Mouse (Mus musculus) forebrain, embryonic 15.5 days (tissue): ENCODE results near the gene Hint2. TPM values are rescaled to one million over a fixed set of nuclear protein-coding genes. Genes with fewer than 3 reads are reported as not detected.
A peak's percentile ranks its signal among the peaks of the same experiment; 100 is the strongest.

Experiments used
- ATAC-seq: fragments of 200-750 bp; cut with Nextera tagmentation; replicated peaks from 2 replicates; pipeline ENCODE4 v1.8.0; 2017; ENCODE audit warnings: mild to moderate bottlenecking, moderate TSS enrichment, moderate library complexity
- H3K27ac ChIP-seq: fragments of 300-500 bp; sonication (generic); replicated peaks from 2 replicates; pipeline ENCODE4 v1.5.1; 2015; ENCODE audit warnings: mild to moderate bottlenecking, inconsistent platforms
- H3K27me3 ChIP-seq: fragments of 300-500 bp; sonication (generic); 2 replicates; pipeline ENCODE4 v1.6.1; 2015; ENCODE audit warnings: inconsistent platforms
- H3K36me3 ChIP-seq: fragments of 300-500 bp; sonication (generic); 2 replicates; pipeline ENCODE4 v1.6.1; 2015; ENCODE audit warnings: mild to moderate bottlenecking, inconsistent platforms
- H3K4me1 ChIP-seq: fragments of 300-500 bp; sonication (generic); 2 replicates; pipeline ENCODE4 v1.6.1; 2015; ENCODE audit warnings: inconsistent platforms
- H3K4me2 ChIP-seq: fragments of 300-500 bp; sonication (generic); replicated peaks from 2 replicates; pipeline ENCODE4 v1.6.1; 2015; ENCODE audit warnings: mild to moderate bottlenecking, inconsistent platforms
- H3K4me3 ChIP-seq: fragments of 300-500 bp; sonication (generic); 2 replicates; pipeline ENCODE4 v1.5.1; 2015; ENCODE audit warnings: mild to moderate bottlenecking, inconsistent platforms
- H3K9ac ChIP-seq: fragments of 300-500 bp; sonication (generic); replicated peaks from 2 replicates; pipeline ENCODE4 v1.6.1; 2015; ENCODE audit warnings: mild to moderate bottlenecking, inconsistent platforms
- H3K9me3 ChIP-seq: fragments of 300-500 bp; sonication (generic); 2 replicates; pipeline ENCODE4 v1.6.1; 2016; ENCODE audit warnings: inconsistent platforms
- WGBS: fragments of 180-500 bp; shearing (Covaris S2); methylation state at CpG from one replicate; pipeline ENCODE4 v1.1.7; 2015; ENCODE audit warnings: mixed read lengths; 5-methylcytosine and 5-hydroxymethylcytosine counted together
- polyA plus RNA-seq: library from polyadenylated mRNA; unstranded; fragments of >200 nt; fragmentation: Nextera tagmentation; extraction: Ambion mirVana; gene quantifications from 2 replicates; pipeline ENCODE4 v1.2.1, GENCODE M21; 2015

Hint2 gene
- polyA plus RNA-seq, 1 experiment from 2014 or later, result 65.5 TPM

DNA sequence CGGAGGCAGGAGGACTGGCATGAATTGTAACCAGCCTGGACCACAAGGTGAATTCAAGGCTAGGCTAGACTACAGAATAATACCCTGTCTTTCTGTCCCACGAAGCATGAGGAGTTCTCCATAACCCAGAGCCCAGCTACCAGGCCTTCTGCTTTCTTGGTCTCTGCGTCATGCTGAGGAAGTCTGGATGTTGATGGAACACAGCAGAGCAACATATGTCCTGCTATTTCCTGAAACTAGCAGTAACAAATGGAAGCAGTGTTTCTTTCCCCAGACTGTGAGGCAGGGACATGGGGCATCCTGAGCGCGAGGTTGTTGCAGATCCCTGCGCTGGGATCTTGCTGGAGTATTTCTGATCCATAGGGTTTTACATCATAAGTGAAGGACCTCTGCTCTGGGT, 22.3 kb upstream of the Hint2 start:
- Histone ChIP-seq H3K4me1 (no peaks in the 10 kb centered on the region), H3K9me3 (no peaks in the 10 kb centered on the region), H3K36me3 (peaks cover 87% of the 10 kb centered on the region), H3K4me2 (no peak overlapping the region), H3K9ac (no peak overlapping the region), H3K27ac (no peak overlapping the region), H3K4me3 (no peak overlapping the region), H3K27me3 (no peaks in the 10 kb centered on the region)
- ATAC-seq, result no peak
- 84% methylated on average over 6 of the region's 6 CpGs for WGBS

DNA sequence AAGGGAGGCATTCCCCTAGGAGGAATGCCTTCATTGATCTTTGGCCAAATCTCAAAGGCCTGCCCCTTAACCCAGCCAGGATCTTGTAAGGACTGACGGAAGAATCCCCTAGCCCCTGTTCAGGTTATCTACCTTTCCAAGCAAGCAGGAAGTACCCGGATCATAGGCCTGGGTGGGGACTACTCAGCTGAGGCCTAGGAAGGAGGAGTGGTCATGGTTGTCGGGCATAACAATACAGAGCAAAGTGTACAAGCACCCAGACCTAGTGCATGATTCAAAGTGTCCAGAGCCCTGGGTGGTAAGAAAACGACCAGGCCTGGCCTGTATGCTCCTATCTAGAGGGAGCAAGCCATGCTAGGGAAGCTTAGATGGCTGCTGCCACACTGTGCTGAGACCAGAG, 19.3 kb upstream of the Hint2 start:
- no peaks in the 10 kb centered on the region for H3K27me3 ChIP-seq
- H3K4me2 ChIP-seq, result no peak overlapping the region
- no peak overlapping the region for H3K27ac ChIP-seq
- no peaks in the 10 kb centered on the region for H3K9me3 ChIP-seq
- H3K4me3 ChIP-seq, result no peak overlapping the region
- WGBS, result 72% methylated on average over 4 of the region's 4 CpGs
- ATAC-seq, result no peak
- peaks cover 60% of the 10 kb centered on the region for H3K36me3 ChIP-seq
- no peak overlapping the region for H3K9ac ChIP-seq
- peaks cover 20% of the 10 kb centered on the region for H3K4me1 ChIP-seq

DNA sequence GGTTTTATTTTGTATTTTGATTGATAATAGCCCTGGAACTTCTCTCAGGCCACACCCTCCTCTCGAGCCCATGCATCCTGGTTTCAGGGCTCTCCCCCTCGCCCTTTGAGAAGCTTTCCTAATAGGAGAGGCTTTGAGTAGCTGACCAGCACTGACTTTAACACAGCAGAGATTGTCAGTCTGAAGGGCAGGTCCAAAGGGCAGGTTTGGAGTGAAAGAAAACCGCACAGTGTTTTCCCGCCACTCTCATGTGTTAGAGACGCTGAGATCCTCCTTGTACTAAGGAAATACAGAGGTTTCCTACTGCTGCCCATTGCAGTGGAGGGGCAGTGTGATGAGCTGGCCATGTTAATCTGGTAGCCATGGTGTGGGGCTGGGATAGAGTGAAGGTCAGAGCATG, 18.7 kb upstream of the Hint2 start:
- Histone ChIP-seq H3K36me3 (peaks cover 56% of the 10 kb centered on the region), H3K4me1 (peaks cover 27% of the 10 kb centered on the region), H3K4me3 (no peak overlapping the region), H3K9ac (no peak overlapping the region), H3K27me3 (no peaks in the 10 kb centered on the region), H3K9me3 (no peaks in the 10 kb centered on the region), H3K27ac (no peak overlapping the region), H3K4me2 (no peak overlapping the region)
- 80% methylated on average over 5 of the region's 5 CpGs for WGBS
- ATAC-seq, result no peak

DNA sequence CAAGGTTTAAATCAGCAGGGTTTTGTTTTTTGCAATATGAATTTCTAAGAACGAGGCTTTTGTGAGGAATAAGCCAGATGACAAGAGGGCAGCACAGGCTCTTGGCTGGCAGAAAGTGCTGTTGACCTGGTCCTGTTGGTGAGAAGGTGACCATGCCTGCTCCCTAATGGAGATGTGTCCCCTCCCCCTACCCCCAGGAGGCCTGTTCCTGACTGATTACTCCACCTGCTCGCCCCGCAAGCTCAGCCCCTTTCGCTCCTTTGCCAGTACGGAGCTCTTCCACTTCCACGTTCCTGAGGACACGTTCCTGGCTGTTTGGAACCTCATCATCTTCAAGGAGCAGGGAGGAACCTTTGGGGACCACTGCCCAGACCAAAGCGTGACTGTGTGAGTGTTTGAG, 17.4 kb upstream of the Hint2 start:
- no peaks in the 10 kb centered on the region for H3K27me3 ChIP-seq
- H3K9me3 ChIP-seq, result no peaks in the 10 kb centered on the region
- H3K4me1 ChIP-seq, result peaks cover 33% of the 10 kb centered on the region
- WGBS, result 80% methylated on average over 8 of the region's 8 CpGs
- no peak for ATAC-seq
- no peak overlapping the region for H3K4me3 ChIP-seq
- H3K9ac ChIP-seq, result no peak overlapping the region
- peaks cover 45% of the 10 kb centered on the region for H3K36me3 ChIP-seq
- H3K27ac ChIP-seq, result no peak overlapping the region
- H3K4me2 ChIP-seq, result no peak overlapping the region

DNA sequence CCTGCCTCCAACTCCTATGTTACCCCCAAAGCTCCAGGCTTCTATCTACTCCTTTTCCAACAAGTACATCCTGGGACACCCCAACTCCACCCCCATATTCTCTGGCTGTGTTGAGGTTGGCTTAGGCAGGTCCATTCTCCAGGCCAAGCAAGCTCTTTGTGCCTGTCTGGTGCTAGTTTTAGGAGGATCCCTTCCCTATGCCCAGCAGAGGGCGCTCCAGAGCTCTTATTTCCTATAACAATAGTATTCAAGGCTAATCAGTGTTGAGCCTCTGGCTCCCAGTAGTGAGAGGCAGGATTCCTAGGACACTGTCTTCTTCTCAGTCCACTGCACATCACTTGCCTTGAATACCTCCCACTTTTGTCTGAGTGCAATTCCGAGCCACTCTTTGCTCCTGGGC, 15.8 kb upstream of the Hint2 start:
- WGBS, result 2% methylated on average over 2 of the region's 2 CpGs
- peaks cover 28% of the 10 kb centered on the region for H3K36me3 ChIP-seq
- no peak for ATAC-seq

DNA sequence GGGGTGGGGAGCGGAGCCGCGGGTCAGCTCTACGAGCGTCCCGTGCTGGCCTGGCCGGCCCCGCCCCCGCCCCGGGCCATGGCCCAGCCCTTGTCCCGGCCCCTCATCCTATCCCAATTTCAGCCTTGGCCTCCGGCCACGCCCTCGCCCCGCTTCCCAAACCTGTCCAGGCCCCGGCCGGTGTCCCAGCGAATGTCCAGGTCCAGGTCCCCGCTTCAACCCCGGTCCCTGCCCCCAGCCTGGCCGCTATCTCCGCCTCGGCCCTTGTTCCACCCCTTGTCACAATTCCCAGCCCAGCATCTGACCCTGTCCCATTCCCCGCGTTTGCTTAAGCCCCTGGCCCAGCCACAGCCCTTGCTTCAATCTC, 13.1 kb upstream of the Hint2 start:
- peak overlapping the region; percentile 93 for H3K9ac ChIP-seq
- peak overlapping the region; percentile 85 for H3K4me3 ChIP-seq
- H3K27ac ChIP-seq, result peak overlapping the region; percentile 36
- H3K27me3 ChIP-seq, result no peaks in the 10 kb centered on the region
- H3K4me2 ChIP-seq, result peak overlapping the region; percentile 92
- ATAC-seq, result peak; percentile 68
- under 1% methylated on average over 22 of the region's 25 CpGs for WGBS
- H3K4me1 ChIP-seq, result peaks cover 36% of the 10 kb centered on the region
- H3K36me3 ChIP-seq, result peaks cover 5% of the 10 kb centered on the region; the same call in 1 of the 2 replicates
- no peaks in the 10 kb centered on the region for H3K9me3 ChIP-seq

More for the DNA sequence above, 15.8 kb upstream of the Hint2 start:
- peak overlapping the region; percentile 92 for H3K4me2 ChIP-seq
- no peaks in the 10 kb centered on the region for H3K27me3 ChIP-seq
- H3K4me3 ChIP-seq, result no peak overlapping the region
- no peak overlapping the region for H3K9ac ChIP-seq
- H3K4me1 ChIP-seq, result peaks cover 36% of the 10 kb centered on the region
- H3K27ac ChIP-seq, result no peak overlapping the region
- no peaks in the 10 kb centered on the region for H3K9me3 ChIP-seq

DNA sequence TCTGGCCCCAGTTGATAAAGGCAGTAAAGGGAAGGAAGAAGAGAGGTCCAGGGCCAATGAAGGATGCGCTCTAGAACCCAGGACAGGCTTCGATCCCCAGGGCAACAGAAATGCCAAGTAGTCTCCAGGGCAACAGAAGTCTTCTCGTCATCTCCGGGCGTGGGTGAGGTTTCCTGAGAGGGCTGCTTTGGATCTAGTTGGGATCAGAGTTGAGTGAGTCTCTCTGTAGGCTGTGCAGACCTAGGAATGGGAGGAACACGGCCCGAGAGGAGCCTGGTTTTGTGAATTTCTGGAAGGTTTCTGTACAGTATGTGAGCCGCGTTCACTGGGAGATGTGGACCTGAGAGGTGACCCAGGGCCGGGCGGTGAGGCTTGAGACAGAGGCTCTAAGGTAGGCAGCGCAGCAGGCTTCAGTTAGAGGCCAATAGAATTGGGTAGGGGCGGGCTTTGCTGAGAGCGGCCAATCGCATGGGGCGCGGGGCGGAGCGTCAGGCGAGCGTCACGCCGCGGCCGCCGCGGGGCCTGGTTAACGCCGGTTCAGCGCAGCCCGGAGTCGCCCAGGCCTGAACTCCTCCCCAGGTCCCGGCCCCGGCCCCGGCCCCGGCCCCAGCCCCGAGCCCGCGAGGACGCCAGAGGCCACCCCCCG, 12.6 kb upstream of the Hint2 start, which contains the start of the genes Tmem8b and Fam221b:
TSS of gene Tmem8b (plus strand) at position 190 of the 646 bp plus-strand sequence.
TSS of gene Fam221b (minus strand) at position 364 of the 646 bp plus-strand sequence.
- WGBS, result 2% methylated on average over 37 of the region's 41 CpGs
- peak; percentile 96 for ATAC-seq
- Histone ChIP-seq H3K27ac (peak within 1 kb of the TSS; percentile 36), H3K9me3 (no peaks in the 10 kb centered on the region), H3K4me3 (peak within 1 kb of the TSS; percentile 85), H3K27me3 (no peaks in the 10 kb centered on the region), H3K9ac (peak within 1 kb of the TSS; percentile 93), H3K36me3 (peaks cover under 1% of the 10 kb centered on the region; the same call in 1 of the 2 replicates), H3K4me1 (peaks cover 36% of the 10 kb centered on the region), H3K4me2 (peak within 1 kb of the TSS; percentile 92)

DNA sequence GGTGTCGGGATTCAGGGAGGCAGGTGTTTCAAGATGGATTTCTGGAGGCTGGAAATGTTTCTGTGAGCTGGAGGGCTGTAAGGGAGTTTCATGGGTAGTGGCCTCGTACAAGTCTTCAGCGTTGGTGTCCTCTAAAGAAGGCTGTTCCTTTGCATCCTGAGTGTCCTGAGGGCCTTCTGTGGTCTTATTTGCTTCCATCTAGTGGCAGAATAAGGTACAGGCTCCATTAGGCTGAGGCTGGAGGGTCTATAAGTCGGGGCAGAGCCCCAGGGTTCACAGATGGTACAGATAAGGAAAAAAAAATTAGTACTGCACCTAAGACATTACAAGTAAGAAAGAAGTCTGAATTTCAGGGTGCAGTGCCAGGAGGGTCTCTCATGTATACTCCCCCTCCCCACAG, 10.1 kb upstream of the Hint2 start:
- WGBS, result 23% methylated on average over 4 of the region's 4 CpGs
- no peak overlapping the region for H3K9ac ChIP-seq

DNA sequence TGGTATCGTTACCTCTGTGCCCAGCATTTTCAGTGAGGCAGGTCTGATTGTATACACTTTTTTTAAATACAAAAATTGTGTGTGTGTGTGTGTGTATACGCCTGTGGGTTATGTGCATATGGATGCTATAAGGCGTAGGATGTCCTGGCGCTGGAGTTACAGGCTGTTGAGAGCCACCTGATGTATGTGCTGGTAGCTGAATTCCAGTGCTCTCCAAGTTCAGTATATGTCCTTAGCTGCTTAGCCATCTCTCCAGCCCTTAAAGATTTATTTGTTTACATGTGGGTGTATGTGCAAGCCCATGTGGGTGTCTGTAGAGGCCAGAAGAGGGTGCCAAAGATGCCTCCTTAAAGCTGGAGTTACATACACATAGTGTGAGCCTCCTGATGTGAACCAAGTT, 880 bp upstream of the Hint2 start:
- peak overlapping the region; percentile 87 for H3K4me2 ChIP-seq
- peak overlapping the region; percentile 85 for H3K4me3 ChIP-seq
- peak overlapping the region; percentile 62; the same call in 1 of the 2 replicates for H3K9ac ChIP-seq
- peaks cover 10% of the 10 kb centered on the region for H3K27me3 ChIP-seq
- H3K4me1 ChIP-seq, result peaks cover 21% of the 10 kb centered on the region
- WGBS, result 58% methylated on average over 4 of the region's 4 CpGs
- ATAC-seq, result no peak
- peak overlapping the region; percentile 92 for H3K27ac ChIP-seq
- no peaks in the 10 kb centered on the region for H3K36me3 ChIP-seq
- no peaks in the 10 kb centered on the region for H3K9me3 ChIP-seq

More for the DNA sequence above, 10.1 kb upstream of the Hint2 start:
- Histone ChIP-seq H3K9me3 (no peaks in the 10 kb centered on the region), H3K4me3 (no peak overlapping the region), H3K4me2 (no peak overlapping the region), H3K36me3 (no peaks in the 10 kb centered on the region), H3K27me3 (peaks cover 18% of the 10 kb centered on the region), H3K27ac (no peak overlapping the region), H3K4me1 (peaks cover 23% of the 10 kb centered on the region)
- ATAC-seq, result no peak

DNA sequence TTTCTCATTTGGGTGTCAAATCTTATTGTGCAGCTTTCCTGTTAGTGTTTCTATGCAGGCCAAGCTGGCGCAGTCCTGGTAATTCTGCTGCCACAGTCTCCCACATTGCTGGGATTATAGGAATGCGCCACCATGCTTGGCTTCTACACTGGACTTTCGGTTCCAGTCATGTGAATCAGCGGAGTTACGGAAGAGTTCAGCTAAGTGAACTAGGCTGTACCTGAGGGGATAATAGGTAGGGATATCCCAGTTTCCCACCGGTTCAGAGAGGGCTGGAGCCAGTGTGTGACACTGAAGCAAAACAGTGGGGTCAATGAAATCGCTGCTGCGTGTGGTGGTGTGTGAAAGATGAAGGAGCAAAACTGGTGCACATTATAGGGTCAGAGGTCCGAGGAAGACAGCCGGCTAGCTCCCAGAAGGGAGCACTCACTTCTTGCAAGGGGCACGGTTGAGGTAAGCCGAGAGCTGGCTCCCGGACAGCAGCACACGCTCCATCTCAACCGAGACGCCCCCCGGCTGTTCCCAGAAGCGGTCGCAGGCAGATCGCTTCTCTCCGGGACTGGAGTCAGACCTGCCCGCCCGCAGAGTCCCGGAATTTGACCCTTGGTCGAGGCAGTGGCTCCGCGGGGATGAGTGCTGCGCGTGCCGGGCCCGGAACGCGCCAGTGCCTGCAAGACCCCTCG, 469 bp downstream of the Hint2 start:
- H3K4me2 ChIP-seq, result peak overlapping the region; percentile 87
- H3K36me3 ChIP-seq, result no peaks in the 10 kb centered on the region
- H3K4me1 ChIP-seq, result peaks cover 21% of the 10 kb centered on the region
- peak overlapping the region; percentile 85 for H3K4me3 ChIP-seq
- peak overlapping the region; percentile 85 for H3K9ac ChIP-seq
- 0 out of 2 replicates have a peak, but pooled peaks cover 6% of the 10 kb centered on the region for H3K27me3 ChIP-seq
- peak overlapping the region; percentile 92 for H3K27ac ChIP-seq
- ATAC-seq, result peak; percentile 59
- 5% methylated on average over 34 of the region's 34 CpGs for WGBS
- H3K9me3 ChIP-seq, result no peaks in the 10 kb centered on the region

DNA sequence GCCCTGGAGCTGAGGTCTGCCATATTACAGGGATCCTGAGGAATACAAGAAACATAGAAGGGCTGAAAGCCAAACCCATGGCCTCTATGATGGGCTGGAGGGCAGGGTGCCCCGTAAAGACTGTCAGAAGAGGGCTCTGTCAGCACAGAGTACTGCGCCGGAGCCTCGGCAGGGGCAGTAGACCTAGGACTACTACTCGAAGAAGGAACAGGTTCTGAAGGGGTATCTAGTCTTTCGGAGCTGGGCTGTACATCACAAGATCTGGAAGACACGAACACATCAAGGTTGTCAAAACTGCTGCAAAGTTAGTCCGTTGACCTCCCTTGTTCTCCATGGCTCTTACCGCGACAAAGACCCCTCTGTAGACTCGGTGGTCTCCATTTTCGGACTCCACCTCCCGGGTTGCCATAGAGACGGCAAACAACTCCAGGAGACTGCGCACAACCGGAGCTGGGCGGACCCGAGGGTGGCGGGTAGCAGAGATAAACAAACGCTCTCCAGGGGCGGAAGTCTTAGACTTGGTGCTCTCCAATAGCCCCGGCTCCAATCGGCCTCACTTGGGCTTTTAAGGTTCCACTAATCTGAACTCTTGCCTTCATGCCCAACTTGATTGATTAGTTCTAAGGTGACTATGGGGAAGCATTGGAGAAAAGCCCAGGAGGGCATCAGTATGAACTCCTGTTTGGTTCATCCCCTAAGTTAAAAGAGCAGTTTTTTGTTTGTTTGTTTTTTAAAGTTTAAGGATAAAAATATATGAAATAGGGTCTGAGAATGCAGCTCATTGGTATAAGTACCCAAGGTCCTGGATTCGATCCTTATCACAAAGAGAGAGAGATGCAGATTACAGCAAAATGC, 2.9 kb downstream of the Hint2 start, which contains the start of gene Spag8:
TSS of gene Spag8 (minus strand) at position 434 of the 855 bp plus-strand sequence.
- H3K4me1 ChIP-seq, result peaks cover 21% of the 10 kb centered on the region
- peaks cover 12% of the 10 kb centered on the region for H3K36me3 ChIP-seq
- peak within 1 kb of the TSS; percentile 27 for H3K4me3 ChIP-seq
- 26% methylated on average over 24 of the region's 24 CpGs for WGBS
- H3K27me3 ChIP-seq, result no peaks in the 10 kb centered on the region
- peak within 1 kb of the TSS; percentile 38 for H3K4me2 ChIP-seq
- no peaks in the 10 kb centered on the region for H3K9me3 ChIP-seq
- no peak within 1 kb of the TSS for H3K9ac ChIP-seq
- ATAC-seq, result no peak
- no peak within 1 kb of the TSS for H3K27ac ChIP-seq

DNA sequence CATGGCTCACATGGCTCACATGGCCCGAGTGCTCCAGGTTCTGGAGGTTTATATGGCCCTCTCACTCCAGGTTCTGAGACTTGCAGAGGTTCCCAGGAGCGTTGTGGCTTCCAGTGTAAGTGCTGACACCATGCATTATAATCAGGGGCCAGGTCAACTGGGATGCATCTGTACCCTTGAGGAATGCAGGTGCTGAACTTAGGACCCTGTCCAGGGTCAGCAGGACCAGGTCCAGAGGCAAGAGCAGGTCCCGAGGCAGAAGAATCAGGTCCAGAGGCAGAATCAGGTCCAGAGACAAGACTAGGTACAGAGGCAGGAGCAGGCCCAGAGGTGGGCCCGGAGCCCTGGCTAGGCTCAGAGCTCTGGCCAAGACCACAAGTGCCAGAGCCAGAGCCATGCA, 3.5 kb downstream of the Hint2 start:
- H3K4me2 ChIP-seq, result peak overlapping the region; percentile 38
- H3K4me1 ChIP-seq, result peaks cover 21% of the 10 kb centered on the region
- H3K4me3 ChIP-seq, result peak overlapping the region; percentile 27
- no peak overlapping the region for H3K9ac ChIP-seq
- H3K27ac ChIP-seq, result no peak overlapping the region
- H3K36me3 ChIP-seq, result peaks cover 12% of the 10 kb centered on the region
- ATAC-seq, result no peak
- no peaks in the 10 kb centered on the region for H3K9me3 ChIP-seq
- 91% methylated on average over 4 of the region's 4 CpGs for WGBS
- no peaks in the 10 kb centered on the region for H3K27me3 ChIP-seq
